In genomic region chr11:116477160-116477759, GRCm38 (mm10) we compare ENCODE assay signal across 22 mouse cellular contexts. TPM values are rescaled to one million over a fixed set of nuclear protein-coding genes. Genes with fewer than 3 reads are reported as not detected.
A peak's percentile ranks its signal among the peaks of the same experiment; 100 is the strongest.
DNase-seq lines count a peak whose midpoint lies in the region; TF ChIP-seq lines count a peak whose summit lies in the region.
"Had no signal": no experiment of that assay in that cellular context is flagged by ENCODE, and none has a peak within 500 bp of the region (broad histone marks: within the 10 kb centered on the region; RNA-seq: fewer than 3 reads in every experiment).

No protein-coding gene starts in this region.

- TF ChIP-seq POLR2A in liver, adult 2 months (IDR thresholded peaks at IDR 0.05; ENCODE audit: extremely low read depth, insufficient read depth, low read length) = no peak
- no peak for TF ChIP-seq POLR2A in olfactory bulb, adult 2 months (IDR thresholded peaks at IDR 0.05; ENCODE audit: insufficient read depth, low read depth, low read length)

- H3K9ac ChIP-seq in liver, adult 2 months (ENCODE audit: low read depth, low read length) = no peak overlapping the region
- H3K9ac ChIP-seq: embryonic facial prominence, embryonic 13.5 days; forebrain, embryonic 12.5 days; hindbrain, embryonic 14.5 days had no signal

- no peak for DNase-seq in layer of hippocampus, adult 2 months (ENCODE audit: low spot score in 2 of 2)
- no peak for DNase-seq in layer of hippocampus, postnatal 36 days
- DNase-seq in liver, adult 2 months (ENCODE audit: extremely low read depth, low read depth, low spot score) = no peak
- DNase-seq in liver = no peak
- DNase-seq in brain, adult 2 months (ENCODE audit: low read depth, low spot score) = peak; percentile 77
- no peak for DNase-seq in cerebellum, adult 9-10 months
- DNase-seq: adrenal gland, adult 8-10 months; adrenal gland, postnatal 36 days; cerebellum, adult 11 months; cerebellum, adult 8-10 months; cerebellum, postnatal 25 days; gastrocnemius, postnatal 10 days; heart, adult 18-20 months; heart, postnatal 10 days; heart, postnatal 4 days had no signal

- H3K4me3 ChIP-seq in layer of hippocampus, adult 2 months = no peak overlapping the region
- H3K4me3 ChIP-seq in liver, adult 2 months (ENCODE audit: insufficient read depth, low read depth, low read length) = no peak overlapping the region
- no peak overlapping the region for H3K4me3 ChIP-seq in olfactory bulb, adult 2 months (ENCODE audit: insufficient read depth, low read depth, low read length)
- H3K4me3 ChIP-seq: embryonic facial prominence, embryonic 13.5 days; forebrain, embryonic 12.5 days; heart, embryonic 10.5 days had no signal

- peak overlapping the region; percentile 32 for H3K27ac ChIP-seq in layer of hippocampus, adult 2 months
- peak overlapping the region; percentile 81 for H3K27ac ChIP-seq in liver, adult 2 months (replicated peaks; ENCODE audit: insufficient read depth, low read depth, low read length)
- H3K27ac ChIP-seq in olfactory bulb, adult 2 months (ENCODE audit: insufficient read depth, low read depth, low read length) = peak overlapping the region; percentile 19; the same call in 1 of the 2 replicates
- H3K27ac ChIP-seq: embryonic facial prominence, embryonic 13.5 days; forebrain, embryonic 12.5 days; heart, embryonic 10.5 days; hindbrain, embryonic 14.5 days had no signal

- H3K27me3 ChIP-seq in liver, adult 2 months (ENCODE audit: control insufficient read depth, insufficient read depth, low read length) = no peaks in the 10 kb centered on the region
- H3K27me3 ChIP-seq: embryonic facial prominence, embryonic 13.5 days; forebrain, embryonic 12.5 days had no signal

- TF ChIP-seq CTCF in layer of hippocampus, adult 2 months (conservative IDR thresholded peaks at IDR 0.05) = no peak
- no peak for TF ChIP-seq CTCF in liver, adult 2 months (IDR thresholded peaks at IDR 0.05; ENCODE audit: low read depth, low read length)
- TF ChIP-seq CTCF in olfactory bulb, adult 2 months (IDR thresholded peaks at IDR 0.05; ENCODE audit: insufficient read depth, low read depth, low read length) = no peak

- WGBS in liver, adult 2 months = 61% methylated on average over 15 of the region's 15 CpGs
- WGBS in olfactory bulb, adult 2 months = 56% methylated on average over 15 of the region's 15 CpGs

- H3K79me2 ChIP-seq in liver, adult 2 months (ENCODE audit: control insufficient read depth, insufficient read depth, low read length) = peaks cover 11% of the 10 kb centered on the region; the same call in 1 of the 2 replicates

- H3K4me1 ChIP-seq in liver, adult 2 months (ENCODE audit: control insufficient read depth, insufficient read depth, low read length) = peaks cover 33% of the 10 kb centered on the region
- peaks cover 11% of the 10 kb centered on the region; the same call in 1 of the 2 replicates for H3K4me1 ChIP-seq in olfactory bulb, adult 2 months (ENCODE audit: control insufficient read depth, insufficient read depth, low read length)
- H3K4me1 ChIP-seq: embryonic facial prominence, embryonic 13.5 days had no signal

- H3K36me3 ChIP-seq in liver, adult 2 months (ENCODE audit: control insufficient read depth, insufficient read depth, low read length) = peaks cover 58% of the 10 kb centered on the region

RNA-seq across cellular contexts. Expression of gene Qrich2, which starts 11.2 kb away (rescaled TPM):
- under 1 TPM in 1 of 2 experiments, not detected in 1; 0.17 TPM for total RNA-seq in layer of hippocampus, adult 2 months (2021)
- total RNA-seq in layer of hippocampus, postnatal 36 days (2021) = not detected
- 0.07 TPM in 1 of 2 replicates, not detected in the other for total RNA-seq in liver, adult 2 months (2014; rRNA removed)
- 0.05 and 0.11 TPM in 2 replicates for polyA plus RNA-seq in liver, adult 2 months (2012; rRNA removed)
- not detected in 2 replicates for polyA plus RNA-seq in olfactory bulb, adult 2 months (2012; ENCODE audit: insufficient read depth, insufficient read length, low replicate concordance, missing spikeins)
- total RNA-seq: adrenal gland, postnatal 36 days; gastrocnemius, postnatal 10 days; heart, postnatal 10 days had no signal
- polyA plus RNA-seq: forebrain, embryonic 12.5 days; frontal cortex, adult 2 months; heart, embryonic 14.5 days; hindbrain, embryonic 14.5 days had no signal

RNA-seq across cellular contexts. Expression of gene Prpsap1, which starts 16.7 kb away (rescaled TPM):
- total RNA-seq in layer of hippocampus, adult 2 months (2021) = 10 to 100 TPM; 84.2 to 98.5 TPM
- 10 to 100 TPM; 93.0 to 93.3 TPM for total RNA-seq in layer of hippocampus, postnatal 36 days (2021)
- total RNA-seq in liver, adult 2 months (2014; rRNA removed) = 37.7 and 59.0 TPM in 2 replicates
- polyA plus RNA-seq in liver, adult 2 months (2012; rRNA removed) = 72.8 and 80.1 TPM in 2 replicates
- not detected in 2 replicates for polyA plus RNA-seq in olfactory bulb, adult 2 months (2012; ENCODE audit: insufficient read depth, insufficient read length, low replicate concordance, missing spikeins)

RNA-seq across cellular contexts. Expression of gene Ubald2, which starts 43.4 kb away (rescaled TPM):
- total RNA-seq in layer of hippocampus, adult 2 months (2021) = 10 to 100 TPM; 32.5 to 41.9 TPM
- total RNA-seq in layer of hippocampus, postnatal 36 days (2021) = 10 to 100 TPM; 37.4 to 38.0 TPM
- total RNA-seq in liver, adult 2 months (2014; rRNA removed) = 16.1 and 16.6 TPM in 2 replicates
- polyA plus RNA-seq in liver, adult 2 months (2012; rRNA removed) = 45.7 and 72.0 TPM in 2 replicates
- polyA plus RNA-seq in olfactory bulb, adult 2 months (2012; ENCODE audit: insufficient read depth, insufficient read length, low replicate concordance, missing spikeins) = not detected in 2 replicates

RNA-seq across cellular contexts. Expression of gene Sphk1, which starts 53.5 kb away (rescaled TPM):
- 1 to 10 TPM; 1.6 to 1.9 TPM for total RNA-seq in layer of hippocampus, adult 2 months (2021)
- 1 to 10 TPM; 1.3 to 2.4 TPM for total RNA-seq in layer of hippocampus, postnatal 36 days (2021)
- 0.47 and 0.55 TPM in 2 replicates for total RNA-seq in liver, adult 2 months (2014; rRNA removed)
- 0.21 and 0.44 TPM in 2 replicates for polyA plus RNA-seq in liver, adult 2 months (2012; rRNA removed)
- polyA plus RNA-seq in olfactory bulb, adult 2 months (2012; ENCODE audit: insufficient read depth, insufficient read length, low replicate concordance, missing spikeins) = not detected in 2 replicates

Comparison
In these comparisons a context has a peak if more than half of its experiments do, and no peak if none do; other contexts are left out.
1. H3K27ac ChIP-seq: peak in every context shown above with its lines; median percentile 81 in liver, adult 2 months; 32 in layer of hippocampus, adult 2 months; 19 in olfactory bulb, adult 2 months.